Mouse (Mus musculus) intestine, embryonic 15.5 days (tissue): ENCODE measurements around the gene Rpsa. TPM values are rescaled to one million over a fixed set of nuclear protein-coding genes. Genes with fewer than 3 reads are reported as not detected.

Source experiments
- polyA plus RNA-seq: library from polyadenylated mRNA; unstranded; fragments of >200 nt; fragmentation: Nextera tagmentation; extraction: Ambion mirVana; gene quantifications from 2 replicates; pipeline ENCODE4 v1.2.1, GENCODE M21; 2015

The Rpsa gene
- polyA plus RNA-seq, 1 experiment from 2014 or later: 1,311 TPM

Other genes with a start within 250 kb of the Rpsa start
- 38.2 and 41.6 TPM in 2 replicates for gene Wdr48, start 232.8 kb upstream of the Rpsa start, polyA plus RNA-seq
- 29.3 and 29.6 TPM in 2 replicates for gene Gorasp1, start 190.1 kb upstream of the Rpsa start, polyA plus RNA-seq
- gene Ttc21a, start 190.1 kb upstream of the Rpsa start, polyA plus RNA-seq: 0.11 TPM in 2 replicates
- gene Csrnp1, start 143.0 kb upstream of the Rpsa start, polyA plus RNA-seq: 5.3 and 5.9 TPM in 2 replicates
- 0.06 TPM in 1 of 2 replicates, not detected in the other for gene Xirp1, start 104.1 kb upstream of the Rpsa start, polyA plus RNA-seq
- 9.6 and 10.9 TPM in 2 replicates for gene Cx3cr1, start 57.8 kb upstream of the Rpsa start, polyA plus RNA-seq
- 0.14 and 0.40 TPM in 2 replicates for gene Ccr8, start 35.6 kb upstream of the Rpsa start, polyA plus RNA-seq
- 25.2 and 30.2 TPM in 2 replicates for gene Slc25a38, start 17.3 kb upstream of the Rpsa start, polyA plus RNA-seq
- gene Mobp, start 22.0 kb downstream of the Rpsa start, polyA plus RNA-seq: 0.11 and 0.14 TPM in 2 replicates
- gene Myrip, start 173.8 kb downstream of the Rpsa start, polyA plus RNA-seq: 0.89 and 1.3 TPM in 2 replicates